Mouse (Mus musculus) spleen, adult 2 months (tissue): ENCODE data around the gene Gm42906. TPM values are rescaled to one million over a fixed set of nuclear protein-coding genes. Genes with fewer than 3 reads are reported as not detected.

Experiments
- DNase-seq, 2 experiments: peaks; one replicate each; pipeline versions ENCODE4 v3.0.0 to v3.0.0-alpha.2; 2012 to 2021; ENCODE audit warnings: low spot score in 2 of 2, low read depth in 1 of 2
- H3K27ac ChIP-seq: fragments of 200-500 bp; 2 replicates; pipeline ENCODE4 v1.5.1; 2012; ENCODE audit warnings: low read length, inconsistent platforms; ENCODE audit not compliant: insufficient read depth
- H3K27me3 ChIP-seq: fragments of 200-500 bp; 2 replicates; pipeline ENCODE4 v1.6.1; 2012; ENCODE audit warnings: mild to moderate bottlenecking, moderate library complexity, low read length, inconsistent platforms; ENCODE audit not compliant: control insufficient read depth, insufficient read depth
- H3K36me3 ChIP-seq: fragments of 200-500 bp; 2 replicates; pipeline ENCODE4 v1.6.1; 2012; ENCODE audit warnings: mild to moderate bottlenecking, low read length, inconsistent platforms; ENCODE audit not compliant: control insufficient read depth, insufficient read depth
- H3K4me1 ChIP-seq: fragments of 200-500 bp; 2 replicates; pipeline ENCODE4 v1.6.1; 2011; ENCODE audit warnings: inconsistent platforms; ENCODE audit not compliant: control insufficient read depth, insufficient read depth, insufficient read length
- H3K4me3 ChIP-seq: fragments of 200-500 bp; 2 replicates; pipeline ENCODE4 v1.5.1; 2011; ENCODE audit warnings: mild to moderate bottlenecking, inconsistent platforms; ENCODE audit not compliant: insufficient read depth, insufficient read length; ENCODE audit errors: extremely low read depth
- CTCF ChIP-seq: fragments of 200-500 bp; IDR thresholded peaks from 2 replicates; pipeline ENCODE4 v1.5.1; 2011; ENCODE audit warnings: mild to moderate bottlenecking, inconsistent platforms; ENCODE audit not compliant: insufficient read depth, insufficient read length, insufficient replicate concordance; ENCODE audit errors: extremely low read depth
- POLR2A ChIP-seq: fragments of 200-500 bp; IDR thresholded peaks from 2 replicates; pipeline ENCODE4 v1.6.1; 2011; ENCODE audit warnings: low read depth, low read length, inconsistent platforms
- WGBS: fragments of 180-500 bp; shearing (Covaris S2); methylation state at CpG from one replicate; pipeline ENCODE4 v1.1.7; 2018; 5-methylcytosine and 5-hydroxymethylcytosine counted together
- polyA plus RNA-seq: library from polyadenylated mRNA; depleted of rRNA; stranded (reverse); fragments of >200 nt; gene quantifications from 2 replicates; pipeline ENCODE4 v1.2.3, GENCODE M21; 2012

The Gm42906 gene
- polyA plus RNA-seq, 1 experiment, result not detected

GRCm38 (mm10) chr5:151218689-151219115, 209.3 kb downstream of the Gm42906 start:
- TF ChIP-seq POLR2A (no peak), CTCF (no peak)
- Histone ChIP-seq H3K27me3 (no peaks in the 10 kb centered on the region), H3K36me3 (no peaks in the 10 kb centered on the region), H3K4me3 (no peak overlapping the region), H3K27ac (no peak overlapping the region), H3K4me1 (no peaks in the 10 kb centered on the region)
- 86% methylated on average over 6 of the region's 6 CpGs for WGBS
- DNase-seq, result no peak

DNA sequence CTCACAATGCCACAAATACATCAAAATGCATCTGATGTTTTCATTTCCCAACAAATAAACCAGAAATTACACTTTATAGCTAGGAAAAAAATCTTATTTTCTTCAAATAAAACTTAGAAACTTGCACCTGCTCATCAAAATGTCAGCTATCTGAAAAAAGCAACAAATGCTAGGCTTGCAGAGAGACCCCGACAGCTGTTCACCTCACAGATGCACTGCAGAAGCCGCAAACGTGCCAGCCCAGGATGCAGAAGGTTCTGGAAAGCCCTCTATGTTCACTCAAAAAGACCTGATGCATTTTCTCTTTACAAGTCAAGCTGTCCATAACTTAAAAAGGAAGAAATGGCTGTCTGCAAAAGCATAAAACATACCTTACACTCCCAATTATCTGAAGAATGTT, 214.9 kb downstream of the Gm42906 start:
- Histone ChIP-seq H3K27me3 (no peaks in the 10 kb centered on the region), H3K4me1 (0 out of 2 replicates have a peak, but pooled peaks cover 2% of the 10 kb centered on the region), H3K27ac (no peak overlapping the region), H3K4me3 (no peak overlapping the region), H3K36me3 (no peaks in the 10 kb centered on the region)
- no peak for TF ChIP-seq CTCF
- no peak for TF ChIP-seq POLR2A
- WGBS, result 76% methylated on average over 3 of the region's 3 CpGs
- no peak for DNase-seq

DNA sequence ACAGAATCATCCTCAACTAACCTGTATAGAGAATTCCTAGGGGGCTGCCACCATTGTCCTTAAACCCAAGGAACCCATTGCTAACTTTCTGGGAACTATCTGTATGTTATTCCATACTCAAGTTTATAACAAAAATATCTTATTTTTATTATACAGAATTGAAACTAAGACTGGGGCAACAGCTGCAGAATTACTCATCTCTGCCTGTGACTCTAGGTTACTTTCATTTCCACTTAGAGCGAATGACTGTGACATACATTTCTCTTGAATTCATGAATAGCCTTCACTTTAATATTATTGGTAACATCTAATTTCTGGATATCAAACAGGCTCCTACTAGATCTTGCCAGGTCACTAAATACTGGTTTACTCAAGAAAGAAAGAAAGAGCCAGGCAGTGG, 217.1 kb downstream of the Gm42906 start:
- Histone ChIP-seq H3K4me3 (no peak overlapping the region), H3K4me1 (0 out of 2 replicates have a peak, but pooled peaks cover 2% of the 10 kb centered on the region), H3K27me3 (no peaks in the 10 kb centered on the region), H3K36me3 (no peaks in the 10 kb centered on the region), H3K27ac (no peak overlapping the region)
- TF ChIP-seq CTCF, result no peak
- no peak for TF ChIP-seq POLR2A
- 40% methylated on average over 1 of the region's 1 CpGs for WGBS
- no peak for DNase-seq

DNA sequence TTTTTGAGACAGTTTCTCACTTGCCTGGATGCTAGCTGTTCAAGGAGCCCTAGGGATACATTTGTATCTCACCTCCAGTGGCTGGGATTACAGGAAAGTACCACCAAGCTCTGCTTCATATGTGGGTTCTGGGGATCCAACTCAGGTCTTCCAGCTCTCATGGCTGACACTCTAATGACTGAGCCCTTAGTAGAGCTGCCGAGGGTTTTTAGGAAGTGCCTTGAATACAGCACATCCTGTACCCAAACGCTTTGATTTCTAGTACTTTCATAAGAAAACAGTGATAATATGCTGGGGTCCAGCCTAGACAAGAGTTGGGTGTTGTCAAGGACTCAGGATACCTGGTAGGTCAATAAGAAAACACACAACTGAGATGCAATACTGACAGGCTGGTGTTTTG, 217.9 kb downstream of the Gm42906 start:
- H3K4me3 ChIP-seq, result no peak overlapping the region
- 22% methylated on average over 2 of the region's 2 CpGs for WGBS
- no peak overlapping the region for H3K27ac ChIP-seq
- DNase-seq, result no peak
- no peak for TF ChIP-seq POLR2A
- TF ChIP-seq CTCF, result no peak
- H3K4me1 ChIP-seq, result 0 out of 2 replicates have a peak, but pooled peaks cover 2% of the 10 kb centered on the region
- H3K27me3 ChIP-seq, result no peaks in the 10 kb centered on the region
- H3K36me3 ChIP-seq, result no peaks in the 10 kb centered on the region

DNA sequence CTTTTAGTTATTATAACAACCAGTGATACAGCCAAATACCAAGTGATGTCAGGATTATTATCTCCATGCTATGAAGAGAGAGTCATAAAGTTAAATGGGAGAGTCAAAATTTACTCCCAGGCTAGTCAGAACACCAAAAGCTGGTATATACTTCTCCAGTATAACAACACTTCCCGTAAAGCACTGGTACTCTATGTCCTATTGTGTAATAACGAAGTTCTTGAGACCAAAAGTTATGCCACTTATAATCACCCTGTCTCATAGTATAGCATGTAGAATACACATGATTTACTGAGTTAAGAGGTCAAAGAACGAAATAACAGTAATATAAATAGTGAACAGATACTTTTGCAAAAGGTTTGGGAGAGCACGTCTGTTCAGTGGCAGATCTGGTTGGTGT, 222.9 kb downstream of the Gm42906 start:
- WGBS, result 90% methylated on average over 4 of the region's 4 CpGs
- no peak overlapping the region for H3K4me3 ChIP-seq
- no peak overlapping the region for H3K27ac ChIP-seq
- no peaks in the 10 kb centered on the region for H3K4me1 ChIP-seq
- TF ChIP-seq POLR2A (no peak), CTCF (no peak)
- no peaks in the 10 kb centered on the region for H3K27me3 ChIP-seq
- DNase-seq, result no peak
- H3K36me3 ChIP-seq, result no peaks in the 10 kb centered on the region

DNA sequence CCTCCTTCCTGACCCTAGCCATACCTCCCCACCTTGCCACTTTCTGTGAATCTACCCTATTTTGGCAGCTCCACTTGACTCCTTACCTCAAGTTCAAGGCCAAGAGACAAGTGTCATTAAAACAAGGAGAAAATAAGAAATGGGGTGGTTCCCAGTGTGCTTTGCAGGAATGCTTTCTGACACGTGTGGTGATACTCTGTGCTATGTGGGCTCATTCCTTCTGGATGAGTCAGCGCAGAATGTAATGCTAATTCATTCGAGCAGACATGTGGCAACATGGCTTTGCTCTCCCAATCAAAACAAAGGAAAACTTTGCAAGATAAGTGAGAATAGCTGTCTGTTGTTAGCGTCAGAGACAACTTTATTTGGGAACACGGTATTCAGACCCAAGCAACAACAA, 225.0 kb downstream of the Gm42906 start:
- DNase-seq, result no peak
- H3K27ac ChIP-seq, result no peak overlapping the region
- no peak overlapping the region for H3K4me3 ChIP-seq
- H3K27me3 ChIP-seq, result no peaks in the 10 kb centered on the region
- 86% methylated on average over 5 of the region's 5 CpGs for WGBS
- no peaks in the 10 kb centered on the region for H3K4me1 ChIP-seq
- no peak for TF ChIP-seq CTCF
- no peak for TF ChIP-seq POLR2A
- H3K36me3 ChIP-seq, result no peaks in the 10 kb centered on the region

- WGBS, result 84% methylated on average over 3 of the region's 3 CpGs
- Histone ChIP-seq H3K4me3 (no peak overlapping the region), H3K4me1 (no peaks in the 10 kb centered on the region), H3K27ac (no peak overlapping the region), H3K36me3 (no peaks in the 10 kb centered on the region), H3K27me3 (no peaks in the 10 kb centered on the region)
- TF ChIP-seq CTCF (no peak), POLR2A (no peak)
- DNase-seq, result no peak
Measured at GRCm38 (mm10) chr5:151201220-151201619, 226.7 kb downstream of the Gm42906 start.
